Mouse (Mus musculus) heart, embryonic 14.5 days (tissue): ENCODE measurements around the gene Bmpr1b. TPM values are rescaled to one million over a fixed set of nuclear protein-coding genes. Genes with fewer than 3 reads are reported as not detected.
A peak's percentile ranks its signal among the peaks of the same experiment; 100 is the strongest.
"Not testable (repeated sequence)": the region's sequence is repeated elsewhere in the genome, so short reads cannot be mapped to it uniquely, and the experiment has no call there.

Source experiments
- ATAC-seq: fragments of 200-750 bp; cut with Nextera tagmentation; 2 replicates; pipeline ENCODE4 v1.8.0; 2017; ENCODE audit warnings: low read depth, moderate TSS enrichment; ENCODE audit not compliant: insufficient number of reproducible peaks, insufficient read depth, low FRiP score
- H3K27ac ChIP-seq, 2 experiments: fragments of 200-500 bp in 1 of 2; fragments of 300-500 bp in 1 of 2; sonication (generic) in 1 of 2; replicated peaks in 1 of 2; 2 replicates each; pipeline ENCODE4 v1.5.1; 2012 to 2014; ENCODE audit warnings: low read depth in 2 of 2, low read length in 2 of 2, control low read depth in 1 of 2, mild to moderate bottlenecking in 1 of 2, mixed read lengths in 1 of 2; ENCODE audit not compliant: control insufficient read depth in 1 of 2, insufficient read depth in 1 of 2
- H3K27me3 ChIP-seq: fragments of 300-500 bp; sonication (generic); 2 replicates; pipeline ENCODE4 v1.6.1; 2014; ENCODE audit warnings: mild to moderate bottlenecking, low read length, control low read depth; ENCODE audit not compliant: control insufficient read depth, insufficient read depth
- H3K36me3 ChIP-seq: fragments of 300-500 bp; sonication (generic); 2 replicates; pipeline ENCODE4 v1.6.1; 2014; ENCODE audit warnings: mild to moderate bottlenecking, control low read depth, low read length, mixed read lengths; ENCODE audit not compliant: control insufficient read depth, insufficient read depth
- H3K4me1 ChIP-seq, 2 experiments: fragments of 200-500 bp in 1 of 2; fragments of 300-500 bp in 1 of 2; sonication (generic) in 1 of 2; 2 replicates each; pipeline ENCODE4 v1.6.1; 2012 to 2014; ENCODE audit warnings: low read length in 2 of 2, control low read depth in 1 of 2, mixed read lengths in 1 of 2; ENCODE audit not compliant: control insufficient read depth in 2 of 2, insufficient read depth in 2 of 2
- H3K4me2 ChIP-seq: fragments of 300-500 bp; sonication (generic); 2 replicates; pipeline ENCODE4 v1.6.1; 2014; ENCODE audit warnings: mild to moderate bottlenecking, low read length
- H3K4me3 ChIP-seq, 2 experiments: fragments of 200-500 bp in 1 of 2; fragments of 300-500 bp in 1 of 2; sonication (generic) in 1 of 2; 2 replicates each; pipeline ENCODE4 v1.5.1; 2012 to 2014; ENCODE audit warnings: low read length in 2 of 2, mild to moderate bottlenecking in 2 of 2, control low read depth in 1 of 2, low read depth in 1 of 2, moderate library complexity in 1 of 2; ENCODE audit not compliant: control insufficient read depth in 1 of 2, insufficient read depth in 1 of 2
- H3K9ac ChIP-seq: fragments of 300-500 bp; sonication (generic); 2 replicates; pipeline ENCODE4 v1.6.1; 2014; ENCODE audit warnings: mild to moderate bottlenecking, low read length
- H3K9me3 ChIP-seq: fragments of 300-500 bp; sonication (generic); 2 replicates; pipeline ENCODE4 v1.6.1; 2016; ENCODE audit warnings: low read length, control low read depth; ENCODE audit not compliant: control insufficient read depth
- WGBS: fragments of 180-500 bp; shearing (Covaris S2); extraction: QIAGEN DNeasy Blood & Tissue Kit; methylation state at CpG from one replicate; pipeline ENCODE4 v1.1.7; 2014; 5-methylcytosine and 5-hydroxymethylcytosine counted together
- polyA plus RNA-seq: library from polyadenylated mRNA; unstranded; fragments of >200 nt; fragmentation: Nextera tagmentation; extraction: Ambion mirVana; gene quantifications from 2 replicates; pipeline ENCODE4 v1.2.1, GENCODE M21; 2014

Bmpr1b gene
- polyA plus RNA-seq, 1 experiment from 2014 or later = 0.70 TPM

GRCm38 (mm10) chr3:142191627-142192026, 22.4 kb upstream of the Bmpr1b start:
- H3K36me3 ChIP-seq, H3K27me3 ChIP-seq, H3K4me2 ChIP-seq, H3K9me3 ChIP-seq, H3K27ac ChIP-seq, H3K4me3 ChIP-seq, H3K9ac ChIP-seq, ATAC-seq, H3K4me1 ChIP-seq: not testable (repeated sequence)

GRCm38 (mm10) chr3:142186551-142186950, 17.3 kb upstream of the Bmpr1b start:
- Histone ChIP-seq H3K4me2 (no peak overlapping the region), H3K4me3 (no peak overlapping the region), H3K27ac (no peak overlapping the region), H3K27me3 (no peaks in the 10 kb centered on the region), H3K9me3 (no peaks in the 10 kb centered on the region), H3K4me1 (no peaks in the 10 kb centered on the region), H3K9ac (no peak overlapping the region), H3K36me3 (no peaks in the 10 kb centered on the region)
- ATAC-seq = no peak
- WGBS = 81% methylated on average over 3 of the region's 3 CpGs

DNA sequence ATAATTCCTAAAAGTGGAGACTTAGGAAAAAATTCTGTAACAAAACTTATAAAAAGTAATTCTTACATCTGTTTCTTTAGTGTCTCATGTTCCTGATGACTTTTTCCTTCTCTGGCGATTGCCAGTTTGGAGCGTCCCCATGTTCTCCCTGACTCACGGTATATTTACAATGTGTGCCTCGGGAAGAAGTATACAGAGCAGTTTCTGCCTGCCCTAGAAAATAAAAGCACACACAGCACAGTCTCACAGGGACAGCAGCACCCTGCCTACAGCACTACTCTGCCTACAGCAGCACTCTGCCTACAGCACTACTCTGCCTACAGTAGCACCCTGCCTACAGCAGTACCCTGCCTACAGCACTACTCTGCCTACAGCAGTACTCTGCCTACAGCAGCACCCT, 4.8 kb upstream of the Bmpr1b start:
- WGBS = 87% methylated on average over 4 of the region's 4 CpGs
- H3K4me2 ChIP-seq = no peak overlapping the region
- no peak overlapping the region for H3K4me3 ChIP-seq
- peaks cover 18% of the 10 kb centered on the region for H3K27me3 ChIP-seq
- no peak for ATAC-seq
- H3K9me3 ChIP-seq = no peaks in the 10 kb centered on the region
- H3K27ac ChIP-seq = no peak overlapping the region
- H3K36me3 ChIP-seq = no peaks in the 10 kb centered on the region
- no peak overlapping the region for H3K9ac ChIP-seq
- peaks cover 0 to 2% of the 10 kb centered on the region in 2 experiments; a peak in 1 of 4 replicates for H3K4me1 ChIP-seq

DNA sequence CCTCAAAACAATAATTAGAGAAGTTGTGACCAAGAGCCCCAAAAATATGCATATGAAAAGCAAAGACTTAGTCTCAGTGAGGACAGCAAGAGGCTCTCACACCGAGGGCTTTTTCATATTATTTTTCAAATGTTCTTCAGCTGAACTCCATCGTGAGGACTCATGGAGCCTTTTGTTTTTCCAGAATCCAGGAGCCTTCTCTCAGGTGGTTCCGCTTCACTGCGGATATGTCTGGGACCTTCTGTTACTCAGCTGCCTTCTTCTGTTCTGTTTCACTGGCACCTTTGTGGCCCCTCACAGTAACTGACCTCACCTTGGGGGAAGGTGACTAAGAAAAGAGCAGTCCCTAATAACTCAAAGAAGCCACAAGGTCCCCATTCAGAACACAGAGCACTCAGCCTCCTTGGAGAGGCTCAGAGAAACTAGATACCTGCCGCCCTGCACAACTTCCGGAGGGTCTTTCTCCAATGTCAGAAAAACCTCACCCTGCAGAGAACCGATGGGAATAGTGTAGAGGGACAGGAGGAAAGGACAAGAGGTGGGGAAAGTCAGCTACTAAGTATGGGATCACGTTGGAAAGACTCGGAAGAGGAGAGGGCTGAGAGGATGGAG, 868 bp downstream of the Bmpr1b start:
- 16% methylated on average over 9 of the region's 9 CpGs for WGBS

GRCm38 (mm10) chr3:142164981-142165380, 4.2 kb downstream of the Bmpr1b start:
- ATAC-seq = no peak
- Histone ChIP-seq H3K36me3 (no peaks in the 10 kb centered on the region), H3K9me3 (no peaks in the 10 kb centered on the region), H3K4me1 (peaks cover 0 to 4% of the 10 kb centered on the region in 2 experiments; a peak in 1 of 4 replicates), H3K4me2 (no peak overlapping the region), H3K9ac (no peak overlapping the region), H3K4me3 (no peak overlapping the region), H3K27ac (no peak overlapping the region), H3K27me3 (peaks cover 26% of the 10 kb centered on the region)
- 62% methylated on average over 9 of the region's 9 CpGs for WGBS

More for the DNA sequence above, 868 bp downstream of the Bmpr1b start:
- Histone ChIP-seq H3K4me1 (peaks cover 0 to 4% of the 10 kb centered on the region in 2 experiments; a peak in 1 of 4 replicates), H3K9me3 (no peaks in the 10 kb centered on the region), H3K36me3 (no peaks in the 10 kb centered on the region), H3K4me2 (peak overlapping the region; percentile 95), H3K27ac (no peak overlapping the region), H3K4me3 (peak overlapping the region; percentile 55 to 65), H3K9ac (peak overlapping the region; percentile 60), H3K27me3 (peaks cover 39% of the 10 kb centered on the region)
- ATAC-seq = no peak

- 0 out of 4 replicates have a peak, but pooled peaks cover 0 to 2% of the 10 kb centered on the region in 2 experiments for H3K4me1 ChIP-seq
- ATAC-seq = no peak
These were observed 5.3 kb downstream of the Bmpr1b start for GRCm38 (mm10) chr3:142163896-142164295.

DNA sequence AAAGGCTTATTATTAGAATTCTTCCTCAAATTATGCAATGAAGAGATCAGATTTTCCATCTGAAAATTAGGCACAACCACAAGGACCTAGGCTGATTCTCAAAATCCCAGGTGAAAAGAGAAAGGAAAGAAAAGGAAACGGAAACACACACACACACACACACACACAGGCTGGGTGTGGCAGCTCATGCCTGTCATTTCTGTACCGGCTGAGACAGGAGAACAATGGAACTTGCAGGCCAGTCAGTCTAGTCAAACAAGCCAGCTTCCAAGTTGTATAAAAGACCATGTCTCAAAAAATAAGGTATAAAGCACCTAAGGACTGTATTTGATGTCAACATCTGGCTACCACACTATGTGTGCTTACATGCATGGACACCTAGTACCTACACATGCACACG, 7.8 kb downstream of the Bmpr1b start:
- H3K4me1 ChIP-seq = no peaks in the 10 kb centered on the region

More at GRCm38 (mm10) chr3:142163896-142164295, 5.3 kb downstream of the Bmpr1b start:
- no peaks in the 10 kb centered on the region for H3K9me3 ChIP-seq
- H3K27ac ChIP-seq = no peak overlapping the region
- H3K4me2 ChIP-seq = no peak overlapping the region
- H3K27me3 ChIP-seq = peaks cover 22% of the 10 kb centered on the region
- H3K4me3 ChIP-seq = no peak overlapping the region
- H3K9ac ChIP-seq = no peak overlapping the region
- H3K36me3 ChIP-seq = no peaks in the 10 kb centered on the region
- WGBS = 51% methylated on average over 2 of the region's 2 CpGs

GRCm38 (mm10) chr3:142151980-142152379, 17.2 kb downstream of the Bmpr1b start:
- Histone ChIP-seq H3K36me3 (no peaks in the 10 kb centered on the region), H3K4me2 (no peak overlapping the region), H3K27me3 (no peaks in the 10 kb centered on the region), H3K4me1 (no peaks in the 10 kb centered on the region), H3K4me3 (no peak overlapping the region), H3K9ac (no peak overlapping the region), H3K9me3 (no peaks in the 10 kb centered on the region), H3K27ac (no peak overlapping the region)
- 64% methylated on average over 5 of the region's 5 CpGs for WGBS
- no peak for ATAC-seq

More for the DNA sequence above, 7.8 kb downstream of the Bmpr1b start:
- ATAC-seq = no peak
- no peak overlapping the region for H3K27ac ChIP-seq
- no peak overlapping the region for H3K4me2 ChIP-seq
- no peak overlapping the region for H3K9ac ChIP-seq
- 62% methylated on average over 3 of the region's 3 CpGs for WGBS
- H3K27me3 ChIP-seq = 0 out of 2 replicates have a peak, but pooled peaks cover 3% of the 10 kb centered on the region
- no peaks in the 10 kb centered on the region for H3K36me3 ChIP-seq
- H3K4me3 ChIP-seq = no peak overlapping the region
- H3K9me3 ChIP-seq = no peaks in the 10 kb centered on the region
